Mouse (Mus musculus) stomach, embryonic 14.5 days (tissue): Measurements from ENCODE around the gene Pom121l2. TPM values are rescaled to one million over a fixed set of nuclear protein-coding genes. Genes with fewer than 3 reads are reported as not detected.
"Not testable (repeated sequence)": the region's sequence is repeated elsewhere in the genome, so short reads cannot be mapped to it uniquely, and the experiment has no call there.

Experiments
- ATAC-seq: fragments of 200-750 bp; cut with Nextera tagmentation; 2 replicates; pipeline ENCODE4 v1.8.0; 2017; ENCODE audit warnings: low read depth, moderate TSS enrichment; ENCODE audit not compliant: insufficient number of reproducible peaks, insufficient read depth, low FRiP score
- H3K27ac ChIP-seq: fragments of 300-500 bp; sonication (generic); 2 replicates; pipeline ENCODE4 v1.5.1; 2014; ENCODE audit warnings: mild to moderate bottlenecking, low read length, moderate library complexity, mixed read lengths
- H3K27me3 ChIP-seq: fragments of 300-500 bp; sonication (generic); 2 replicates; pipeline ENCODE4 v1.6.1; 2014; ENCODE audit warnings: low read length, control low read depth, mixed read lengths; ENCODE audit not compliant: control insufficient read depth, insufficient read depth
- H3K36me3 ChIP-seq: fragments of 300-500 bp; sonication (generic); 2 replicates; pipeline ENCODE4 v1.6.1; 2014; ENCODE audit warnings: mild to moderate bottlenecking, control low read depth, low read length, moderate library complexity, mixed read lengths; ENCODE audit not compliant: control insufficient read depth, insufficient read depth
- H3K4me1 ChIP-seq: fragments of 300-500 bp; sonication (generic); 2 replicates; pipeline ENCODE4 v1.6.1; 2014; ENCODE audit warnings: low read length, control low read depth, mixed read lengths; ENCODE audit not compliant: control insufficient read depth, insufficient read depth
- H3K4me2 ChIP-seq: fragments of 300-500 bp; sonication (generic); replicated peaks from 2 replicates; pipeline ENCODE4 v1.6.1; 2014; ENCODE audit warnings: low read depth, low read length, control low read depth
- H3K4me3 ChIP-seq: fragments of 300-500 bp; sonication (generic); 2 replicates; pipeline ENCODE4 v1.5.1; 2014; ENCODE audit warnings: low read depth, low read length, control low read depth
- H3K9ac ChIP-seq: fragments of 300-500 bp; sonication (generic); replicated peaks from 2 replicates; pipeline ENCODE4 v1.6.1; 2014; ENCODE audit warnings: low read depth, mild to moderate bottlenecking, control low read depth, low read length, moderate library complexity, mixed read lengths
- H3K9me3 ChIP-seq: fragments of 300-500 bp; sonication (generic); 2 replicates; pipeline ENCODE4 v1.6.1; 2016; ENCODE audit warnings: low read depth, low read length, control low read depth; ENCODE audit not compliant: control insufficient read depth
- WGBS: fragments of 180-500 bp; shearing (Covaris S2); extraction: QIAGEN DNeasy Blood & Tissue Kit; methylation state at CpG from one replicate; pipeline ENCODE4 v1.1.7; 2014; 5-methylcytosine and 5-hydroxymethylcytosine counted together
- polyA plus RNA-seq: library from polyadenylated mRNA; unstranded; fragments of >200 nt; fragmentation: Nextera tagmentation; extraction: Ambion mirVana; gene quantifications from 2 replicates; pipeline ENCODE4 v1.2.1, GENCODE M21; 2014

Pom121l2 gene
- polyA plus RNA-seq, 1 experiment from 2014 or later, result not detected

DNA sequence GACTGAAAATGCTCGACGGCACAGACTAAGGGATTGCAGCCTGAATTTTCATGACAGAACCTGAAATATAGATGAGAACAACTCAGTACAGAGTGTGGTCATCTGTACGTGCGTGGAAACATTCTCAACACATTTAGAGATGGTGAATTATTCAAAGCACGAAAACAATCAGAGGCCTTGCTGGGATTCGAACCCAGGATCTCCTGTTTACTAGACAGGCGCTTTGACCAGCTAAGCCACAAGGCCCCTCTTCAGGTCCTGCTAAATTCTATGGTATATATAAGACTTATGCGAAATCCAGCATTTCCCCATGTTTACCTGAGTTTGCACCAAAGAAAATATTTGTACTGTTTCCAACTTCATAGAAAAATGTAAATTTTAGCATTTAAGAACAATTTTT, 48.9 kb downstream of the Pom121l2 start:
- H3K4me1 ChIP-seq, result no peaks in the 10 kb centered on the region
- ATAC-seq, result no peak
- no peak overlapping the region for H3K9ac ChIP-seq
- no peaks in the 10 kb centered on the region for H3K27me3 ChIP-seq
- no peak overlapping the region for H3K4me3 ChIP-seq
- WGBS, result 42% methylated on average over 8 of the region's 8 CpGs
- H3K9me3 ChIP-seq, result no peaks in the 10 kb centered on the region
- no peaks in the 10 kb centered on the region for H3K36me3 ChIP-seq
- H3K4me2 ChIP-seq, result no peak overlapping the region
- no peak overlapping the region for H3K27ac ChIP-seq

DNA sequence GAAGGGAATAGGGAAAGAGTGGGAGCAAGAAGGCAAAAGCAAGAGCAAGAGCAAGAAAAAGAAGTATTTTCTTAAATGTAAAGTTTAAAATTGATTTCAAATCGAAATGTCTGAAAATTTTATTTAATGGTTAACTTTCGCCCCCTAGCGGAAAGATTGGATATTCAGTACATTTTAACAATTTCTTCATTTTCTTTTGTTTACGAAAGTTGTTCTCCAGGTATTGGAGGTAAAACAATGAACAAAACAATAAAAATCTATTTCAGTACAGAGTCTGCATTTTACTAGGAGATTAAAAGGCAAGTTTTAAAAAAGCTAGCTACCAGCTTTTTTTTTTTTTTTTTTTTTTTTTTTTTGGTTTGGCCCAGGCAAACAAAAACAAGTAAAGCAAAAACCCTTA, 49.5 kb downstream of the Pom121l2 start:
- no peak overlapping the region for H3K27ac ChIP-seq
- H3K4me1 ChIP-seq, result no peaks in the 10 kb centered on the region
- H3K4me3 ChIP-seq, result no peak overlapping the region
- no peaks in the 10 kb centered on the region for H3K9me3 ChIP-seq
- H3K27me3 ChIP-seq, result no peaks in the 10 kb centered on the region
- no peak for ATAC-seq
- WGBS, result 13% methylated on average over 4 of the region's 4 CpGs
- H3K4me2 ChIP-seq, result no peak overlapping the region
- no peaks in the 10 kb centered on the region for H3K36me3 ChIP-seq
- H3K9ac ChIP-seq, result no peak overlapping the region

GRCm38 (mm10) chr13:22033741-22034442, 52.9 kb downstream of the Pom121l2 start:
- no peaks in the 10 kb centered on the region for H3K36me3 ChIP-seq
- no peaks in the 10 kb centered on the region for H3K27me3 ChIP-seq
- peak overlapping the region; percentile 66 for H3K4me2 ChIP-seq
- 43% methylated on average over 5 of the region's 5 CpGs for WGBS
- no peaks in the 10 kb centered on the region for H3K9me3 ChIP-seq
- peaks cover 5% of the 10 kb centered on the region; the same call in 1 of the 2 replicates for H3K4me1 ChIP-seq
- H3K4me3 ChIP-seq, result peak overlapping the region; percentile 32
- peak overlapping the region; percentile 85; the same call in 1 of the 2 replicates for H3K27ac ChIP-seq
- peak overlapping the region; percentile 47; the same call in 1 of the 2 replicates for H3K9ac ChIP-seq
- ATAC-seq, result no peak

DNA sequence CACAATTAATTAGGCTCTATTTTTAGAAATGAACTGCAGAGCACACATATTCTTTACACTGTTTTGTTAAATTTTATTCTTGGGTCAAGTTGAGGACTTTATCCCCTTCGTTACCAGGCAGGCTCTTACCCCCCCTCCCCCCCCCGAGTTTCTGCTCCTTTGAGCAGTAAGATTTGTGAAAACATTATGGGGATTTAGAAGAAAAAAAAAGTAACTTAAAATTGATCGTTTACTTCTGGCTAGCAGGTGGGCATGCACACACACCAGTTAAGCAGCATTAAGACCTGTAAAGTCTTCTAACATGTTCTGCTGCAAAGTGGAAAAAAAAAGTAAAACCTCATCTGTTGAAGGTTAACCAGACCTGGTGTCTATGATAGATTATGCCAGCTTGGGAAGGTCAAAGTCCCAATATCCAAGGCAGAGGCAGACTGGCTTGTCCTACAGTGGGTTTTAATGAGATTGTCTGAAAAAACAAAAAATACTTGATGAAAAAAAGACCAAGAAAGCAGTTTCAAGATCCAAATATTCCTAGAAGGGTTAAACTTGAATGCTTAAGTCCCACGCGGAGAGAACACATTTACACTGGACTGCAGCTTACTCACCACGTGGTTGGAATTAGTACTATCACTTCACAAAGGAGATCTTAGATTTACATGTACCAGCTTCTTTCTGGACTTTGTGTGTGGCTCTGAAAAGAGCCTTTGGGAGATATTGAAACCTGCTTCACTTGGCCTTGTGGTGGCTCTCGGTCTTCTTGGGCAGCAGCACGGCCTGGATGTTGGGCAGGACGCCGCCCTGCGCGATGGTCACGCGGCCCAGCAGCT, 53.7 kb downstream of the Pom121l2 start:
- Histone ChIP-seq H3K4me2 (peak overlapping the region; percentile 66), H3K36me3 (no peaks in the 10 kb centered on the region), H3K27ac (peak overlapping the region; percentile 85), H3K4me1 (peaks cover 5% of the 10 kb centered on the region; the same call in 1 of the 2 replicates), H3K9me3 (no peaks in the 10 kb centered on the region), H3K9ac (peak overlapping the region; percentile 47), H3K27me3 (no peaks in the 10 kb centered on the region), H3K4me3 (peak overlapping the region; percentile 32)
- no peak; the same call in 1 of the 2 replicates for ATAC-seq
- WGBS, result under 1% methylated on average over 11 of the region's 14 CpGs

DNA sequence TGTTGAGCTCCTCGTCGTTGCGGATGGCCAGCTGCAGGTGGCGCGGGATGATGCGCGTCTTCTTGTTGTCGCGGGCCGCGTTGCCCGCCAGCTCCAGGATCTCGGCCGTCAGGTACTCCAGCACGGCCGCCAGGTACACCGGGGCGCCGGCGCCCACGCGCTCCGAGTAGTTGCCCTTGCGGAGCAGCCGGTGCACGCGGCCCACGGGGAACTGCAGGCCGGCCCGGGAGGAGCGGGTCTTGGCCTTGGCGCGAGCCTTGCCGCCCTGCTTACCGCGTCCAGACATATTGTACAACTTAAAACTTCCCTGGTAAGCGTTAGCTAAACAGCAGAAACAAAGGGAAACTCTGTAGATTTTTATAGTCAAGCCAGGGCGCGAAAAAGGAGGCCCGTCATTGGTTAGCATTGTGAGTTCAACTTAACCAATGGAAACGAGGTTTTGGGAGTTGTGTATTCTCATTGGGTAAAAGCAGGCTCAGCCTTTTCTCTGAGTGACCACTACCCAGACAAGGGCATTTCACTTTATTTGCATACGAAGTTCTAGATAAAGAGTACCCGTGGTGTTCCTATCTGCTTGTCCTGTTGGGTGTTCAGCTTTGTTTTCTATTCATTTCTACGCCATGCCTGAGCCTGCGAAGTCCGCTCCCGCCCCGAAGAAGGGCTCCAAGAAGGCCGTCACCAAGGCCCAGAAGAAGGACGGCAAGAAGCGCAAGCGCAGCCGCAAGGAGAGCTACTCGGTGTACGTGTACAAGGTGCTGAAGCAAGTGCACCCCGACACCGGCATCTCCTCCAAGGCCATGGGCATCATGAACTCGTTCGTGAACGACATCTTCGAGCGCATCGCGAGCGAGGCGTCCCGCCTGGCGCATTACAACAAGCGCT, 54.5 kb downstream of the Pom121l2 start, which contains the start of the genes Hist1h2ah and Hist1h2bk:
TSS of gene Hist1h2ah (minus strand) at position 302 of the 882 bp plus-strand sequence.
TSS of gene Hist1h2bk (plus strand) at position 604 of the 882 bp plus-strand sequence.
- not testable (repeated sequence) for H3K4me1 ChIP-seq, H3K27me3 ChIP-seq, H3K36me3 ChIP-seq, H3K9me3 ChIP-seq
- Histone ChIP-seq H3K9ac (peak within 1 kb of the TSS; percentile 47), H3K27ac (peak within 1 kb of the TSS; percentile 87), H3K4me2 (peak within 1 kb of the TSS; percentile 66), H3K4me3 (peak within 1 kb of the TSS; percentile 32)
- under 1% methylated on average over 21 of the region's 69 CpGs for WGBS
- peak; percentile 98 for ATAC-seq

- H3K27me3 ChIP-seq, result no peaks in the 10 kb centered on the region
These were observed 55.4 kb downstream of the Pom121l2 start for GRCm38 (mm10) chr13:22036149-22036956.

GRCm38 (mm10) chr13:22036986-22037385, 56.0 kb downstream of the Pom121l2 start:
- no peaks in the 10 kb centered on the region for H3K36me3 ChIP-seq
- ATAC-seq, result no peak
- H3K27ac ChIP-seq, result peak overlapping the region; percentile 87
- H3K9ac ChIP-seq, result peak overlapping the region; percentile 28
- peak overlapping the region; percentile 66 for H3K4me2 ChIP-seq
- peak overlapping the region; percentile 32 for H3K4me3 ChIP-seq
- no peaks in the 10 kb centered on the region for H3K27me3 ChIP-seq
- WGBS, result 58% methylated on average over 3 of the region's 3 CpGs
- H3K4me1 ChIP-seq, result peaks cover 7% of the 10 kb centered on the region; the same call in 1 of the 2 replicates
- H3K9me3 ChIP-seq, result no peaks in the 10 kb centered on the region

More at GRCm38 (mm10) chr13:22036149-22036956, 55.4 kb downstream of the Pom121l2 start:
- WGBS, result 3% methylated on average over 17 of the region's 23 CpGs
- H3K4me3 ChIP-seq, result peak overlapping the region; percentile 32
- H3K27ac ChIP-seq, result peak overlapping the region; percentile 87
- H3K9ac ChIP-seq, result peak overlapping the region; percentile 28
- no peaks in the 10 kb centered on the region for H3K9me3 ChIP-seq
- ATAC-seq, result peak; percentile 11; the same call in 1 of the 2 replicates
- H3K36me3 ChIP-seq, result no peaks in the 10 kb centered on the region
- H3K4me2 ChIP-seq, result peak overlapping the region; percentile 66
- H3K4me1 ChIP-seq, result peaks cover 7% of the 10 kb centered on the region; the same call in 1 of the 2 replicates
